9 mouse cellular contexts compared by ENCODE assay signal in genomic region chr13:70643408-70644082, GRCm38 (mm10). TPM values are rescaled to one million over a fixed set of nuclear protein-coding genes. Genes with fewer than 3 reads are reported as not detected.
DNase-seq lines count a peak whose midpoint lies in the region; ATAC-seq and TF ChIP-seq lines count a peak whose summit lies in the region.
"Had no signal": no experiment of that assay in that cellular context is flagged by ENCODE, and none has a peak within 500 bp of the region (broad histone marks: within the 10 kb centered on the region; RNA-seq: fewer than 3 reads in every experiment).

No protein-coding gene starts in this region.

- peak; percentile 43 for DNase-seq in adrenal gland, adult 2 months
- no peak for DNase-seq in adrenal gland, adult 8-10 months
- peak; percentile 76 for DNase-seq in embryo, embryonic 11 days
- peak; percentile 23 to 77 for DNase-seq in layer of hippocampus, adult 2 months (ENCODE audit: low spot score in 2 of 2)
- peak; percentile 58 to 75 for DNase-seq in right cerebral cortex, postnatal 10 days (ENCODE audit: low spot score in 2 of 2)

- TF ChIP-seq CTCF in layer of hippocampus, adult 2 months (conservative IDR thresholded peaks at IDR 0.05), result peak; percentile 85

- peak; percentile 86 for ATAC-seq in activated CD4-positive, CD25-positive, alpha-beta regulatory T cell, adult 4 months
- ATAC-seq in hematopoietic stem cell, adult 5-6 weeks (replicated peaks in 1 of 2; ENCODE audit: insufficient read depth in 1 of 2, low FRiP score in 2 of 2, low TSS enrichment in 1 of 2, low read depth in 1 of 2, poor library complexity in 2 of 2, severe bottlenecking in 2 of 2), result peak; percentile 73 to 82
- ATAC-seq in megakaryocyte, adult 5-6 weeks (ENCODE audit: poor library complexity, severe bottlenecking), result peak; percentile 68

- no peak overlapping the region for H3K4me3 ChIP-seq in layer of hippocampus, adult 2 months
- H3K4me3 ChIP-seq: liver, embryonic 15.5 days had no signal

- no peak overlapping the region for H3K27ac ChIP-seq in layer of hippocampus, adult 2 months
- H3K27ac ChIP-seq: liver, embryonic 15.5 days had no signal

RNA-seq across cellular contexts. Expression of gene Ice1, which starts 6.1 kb away (rescaled TPM):
- 10 to 100 TPM; 22.4 to 23.7 TPM for total RNA-seq in adrenal gland, adult 2 months (2021)
- 9.7 and 10.0 TPM in 2 replicates for polyA plus RNA-seq in adrenal gland, adult 2 months (2012; rRNA removed)
- total RNA-seq in adrenal gland, adult 8-10 months (2022), result 10 to 100 TPM; 28.2 to 42.2 (median 34.3) TPM
- polyA plus RNA-seq in activated CD4-positive, CD25-positive, alpha-beta regulatory T cell, adult 4 months (2017; shearing (Covaris generic)), result 10 to 100 TPM; 15.6 to 16.7 TPM
- 33.5 and 43.0 TPM in 2 replicates for total RNA-seq in hematopoietic stem cell, adult 5-6 weeks (2017)
- total RNA-seq in layer of hippocampus, adult 2 months (2021), result 10 to 100 TPM; 64.1 to 70.3 TPM
- total RNA-seq in megakaryocyte, adult 5-6 weeks (2015), result 25.7 and 28.7 TPM in 2 replicates
- 22.5 and 25.2 TPM in 2 replicates for total RNA-seq in megakaryocyte, adult 5-6 weeks (2017)
